Mouse (Mus musculus): Measurements from ENCODE around the gene Csrnp3. TPM values are rescaled to one million over a fixed set of nuclear protein-coding genes. Genes with fewer than 3 reads are reported as not detected.
"Not testable (repeated sequence)": the region's sequence is repeated elsewhere in the genome, so short reads cannot be mapped to it uniquely, and the experiment has no call there.

Csrnp3 gene
- 8.0 and 13.7 TPM in 2 replicates for polyA plus RNA-seq (2016; fragmentation: Nextera tagmentation; extraction: Ambion mirVana)

DNA sequence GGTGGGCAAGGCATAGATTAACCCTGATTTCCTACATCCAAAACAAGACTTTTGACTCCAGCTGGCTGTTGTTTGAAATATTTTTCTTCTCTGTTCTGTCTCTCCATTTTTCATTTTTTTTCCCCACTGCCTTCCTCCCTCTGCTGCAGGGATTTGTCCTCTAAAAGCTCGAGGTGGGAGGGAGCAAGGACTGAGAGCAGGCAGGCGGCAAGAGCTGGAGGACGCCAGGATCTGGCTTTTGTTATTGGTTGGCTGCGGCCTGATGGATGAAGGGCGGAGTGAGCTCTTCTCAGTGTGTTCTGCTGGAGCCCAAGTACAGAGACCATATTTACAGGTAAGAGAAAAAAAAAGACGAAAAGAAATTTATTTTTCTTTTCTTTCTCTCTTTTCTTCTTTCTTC lies at the start of gene Csrnp3:
TSS of gene Csrnp3 (plus strand) at position 217 of the 400 bp plus-strand sequence.
- Histone ChIP-seq H3K9me3 (replicated peaks) (no peaks in the 10 kb centered on the region), H3K4me3 (peak within 1 kb of the TSS; percentile 57), H3K4me1 (peaks cover 43% of the 10 kb centered on the region), H3K36me3 (peaks cover 9% of the 10 kb centered on the region; the same call in 1 of the 2 replicates), H3K27ac (replicated peaks) (peak within 1 kb of the TSS; percentile 82), H3K27me3 (ENCODE audit: low read depth, poor library complexity, severe bottlenecking) (peaks cover 10% of the 10 kb centered on the region; the same call in 1 of the 2 replicates)
- WGBS = 0% methylated on average over 6 of the region's 6 CpGs
- peak; percentile 65 for DNase-seq (ENCODE audit: low spot score)

- Histone ChIP-seq H3K9me3 (replicated peaks) (peaks cover 9% of the 10 kb centered on the region), H3K27ac (replicated peaks) (no peak overlapping the region), H3K4me3 (no peak overlapping the region), H3K27me3 (ENCODE audit: low read depth, poor library complexity, severe bottlenecking) (no peaks in the 10 kb centered on the region), H3K4me1 (no peaks in the 10 kb centered on the region), H3K36me3 (0 out of 2 replicates have a peak, but pooled peaks cover 3% of the 10 kb centered on the region)
- DNase-seq (ENCODE audit: low spot score) = no peak
- WGBS = 100% methylated on average over 1 of the region's 1 CpGs
Observed at GRCm38 (mm10) chr2:65801054-65801709, 44.4 kb upstream of the Csrnp3 start.

DNA sequence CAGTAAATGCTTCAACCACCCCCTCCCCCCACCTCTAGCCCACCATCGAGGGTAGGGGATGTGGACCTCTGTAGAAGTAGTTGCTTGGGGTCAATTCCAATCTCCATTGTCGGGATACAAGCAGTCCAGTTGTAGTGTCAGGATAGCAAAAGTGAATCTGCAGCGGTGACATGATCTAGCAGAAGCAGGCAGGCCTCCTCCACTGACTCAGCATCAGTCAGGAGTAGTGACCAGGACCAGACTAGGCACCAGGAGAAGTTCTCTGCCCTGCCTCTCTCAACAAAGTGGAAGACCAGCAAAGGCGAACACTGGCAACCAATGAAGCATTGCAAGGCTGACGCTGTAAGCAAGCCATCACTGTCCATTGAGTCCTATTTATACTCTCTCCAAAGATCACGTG lies 39.0 kb upstream of the Csrnp3 start:
- no peaks in the 10 kb centered on the region for H3K27me3 ChIP-seq (ENCODE audit: low read depth, poor library complexity, severe bottlenecking)
- H3K27ac ChIP-seq (replicated peaks) = no peak overlapping the region
- H3K9me3 ChIP-seq (replicated peaks) = no peaks in the 10 kb centered on the region
- 90% methylated on average over 6 of the region's 6 CpGs for WGBS
- no peaks in the 10 kb centered on the region for H3K4me1 ChIP-seq
- H3K36me3 ChIP-seq = no peaks in the 10 kb centered on the region
- DNase-seq (ENCODE audit: low spot score) = no peak
- H3K4me3 ChIP-seq = no peak overlapping the region

DNA sequence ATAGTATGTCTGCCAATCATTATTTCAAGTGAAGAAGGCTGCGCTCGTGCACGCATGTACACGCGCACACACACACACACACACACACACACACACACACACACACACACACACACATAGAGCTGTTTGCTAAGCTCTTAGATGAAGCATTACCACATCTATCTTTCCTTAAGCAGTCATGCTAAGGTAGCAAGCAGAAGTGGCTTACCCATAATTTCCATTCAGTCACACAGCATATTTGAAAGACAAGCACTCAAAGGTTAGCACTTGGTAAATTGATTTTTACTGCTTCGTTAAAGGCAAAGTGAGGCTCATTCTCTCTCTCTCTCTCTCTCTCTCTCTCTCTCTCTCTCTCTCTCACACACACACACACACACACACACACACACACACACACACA lies 34.4 kb upstream of the Csrnp3 start:
- 84% methylated on average over 6 of the region's 6 CpGs for WGBS
- H3K27ac ChIP-seq (replicated peaks); H3K4me3 ChIP-seq; H3K27me3 ChIP-seq (ENCODE audit: low read depth, poor library complexity, severe bottlenecking); DNase-seq (ENCODE audit: low spot score); H3K9me3 ChIP-seq (replicated peaks); H3K4me1 ChIP-seq; H3K36me3 ChIP-seq: not testable (repeated sequence)

DNA sequence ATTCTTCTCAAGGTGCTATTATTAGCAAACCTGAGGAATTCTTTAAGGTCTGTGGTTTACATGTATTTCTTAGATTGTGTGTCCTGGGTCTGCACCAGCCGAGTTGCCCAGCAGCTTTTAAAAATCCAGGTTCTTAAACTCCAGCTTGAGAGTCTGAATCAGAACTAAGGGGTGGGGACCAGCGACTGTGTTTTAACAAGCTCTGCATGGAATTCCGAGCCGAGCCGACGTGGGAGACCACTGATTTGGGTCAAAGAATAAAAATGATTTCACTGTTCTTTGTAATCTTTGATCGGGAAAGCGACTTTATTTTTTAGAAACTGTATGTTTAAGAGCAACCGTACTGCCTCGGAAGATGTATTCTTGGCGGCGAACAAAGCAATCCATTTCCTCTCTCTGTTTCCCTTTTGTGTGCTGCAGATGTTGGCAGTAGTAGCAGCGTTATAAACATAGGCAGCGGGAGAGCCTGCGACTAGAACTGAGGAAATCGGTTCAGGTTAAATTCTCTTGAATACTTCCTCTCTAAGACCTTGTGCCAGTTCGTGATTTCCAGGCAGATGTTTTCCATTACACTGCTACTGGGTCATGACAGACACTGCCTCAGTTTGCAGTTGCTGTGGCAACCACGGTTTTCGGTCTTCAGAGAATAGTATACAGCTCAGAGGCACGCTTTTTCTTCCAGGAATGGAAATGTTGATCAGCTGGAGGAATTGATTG lies 27.3 kb upstream of the Csrnp3 start:
- peak; percentile 37 for DNase-seq (ENCODE audit: low spot score)
- Histone ChIP-seq H3K36me3 (no peaks in the 10 kb centered on the region), H3K4me1 (0 out of 2 replicates have a peak, but pooled peaks cover 3% of the 10 kb centered on the region), H3K4me3 (peak overlapping the region; percentile 4; the same call in 1 of the 2 replicates), H3K9me3 (replicated peaks) (no peaks in the 10 kb centered on the region), H3K27me3 (ENCODE audit: low read depth, poor library complexity, severe bottlenecking) (no peaks in the 10 kb centered on the region), H3K27ac (replicated peaks) (no peak overlapping the region)
- WGBS = 65% methylated on average over 20 of the region's 20 CpGs

DNA sequence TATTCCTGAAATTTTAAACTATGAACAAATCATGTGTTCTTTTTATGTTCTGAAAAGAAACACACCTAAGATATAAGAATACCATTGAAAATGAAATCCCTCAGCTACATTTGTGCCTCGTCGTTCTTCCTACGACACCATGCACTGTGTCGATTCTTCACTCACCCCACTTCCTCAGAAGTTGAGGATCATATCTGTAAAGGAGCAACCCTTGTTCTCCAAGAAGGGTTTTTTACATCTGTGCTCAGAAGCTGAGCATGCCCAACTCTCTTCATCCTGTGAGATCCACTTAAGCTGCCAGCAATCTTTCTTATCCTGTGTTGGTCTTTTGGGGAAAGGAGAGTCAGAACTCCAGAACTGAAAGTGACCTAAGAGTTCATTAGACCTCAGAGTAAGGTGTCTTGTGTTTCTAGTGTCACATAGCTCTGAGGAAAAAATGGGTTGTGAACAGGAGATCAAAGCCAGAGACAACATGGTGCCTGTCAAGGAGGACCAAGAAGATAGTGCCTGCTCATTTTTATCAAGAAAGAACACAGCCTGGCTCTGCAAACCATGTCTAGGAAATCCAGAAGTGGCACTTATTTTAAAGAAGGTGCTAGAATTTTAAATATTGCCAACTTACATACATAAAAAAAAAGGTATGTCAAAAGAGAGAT lies 25.3 kb upstream of the Csrnp3 start:
- no peaks in the 10 kb centered on the region for H3K36me3 ChIP-seq
- 0 out of 2 replicates have a peak, but pooled peaks cover 3% of the 10 kb centered on the region for H3K4me1 ChIP-seq
- no peak overlapping the region for H3K27ac ChIP-seq (replicated peaks)
- H3K4me3 ChIP-seq = no peak overlapping the region
- no peaks in the 10 kb centered on the region for H3K27me3 ChIP-seq (ENCODE audit: low read depth, poor library complexity, severe bottlenecking)
- WGBS = 94% methylated on average over 4 of the region's 4 CpGs
- H3K9me3 ChIP-seq (replicated peaks) = no peaks in the 10 kb centered on the region
- DNase-seq (ENCODE audit: low spot score) = no peak

DNA sequence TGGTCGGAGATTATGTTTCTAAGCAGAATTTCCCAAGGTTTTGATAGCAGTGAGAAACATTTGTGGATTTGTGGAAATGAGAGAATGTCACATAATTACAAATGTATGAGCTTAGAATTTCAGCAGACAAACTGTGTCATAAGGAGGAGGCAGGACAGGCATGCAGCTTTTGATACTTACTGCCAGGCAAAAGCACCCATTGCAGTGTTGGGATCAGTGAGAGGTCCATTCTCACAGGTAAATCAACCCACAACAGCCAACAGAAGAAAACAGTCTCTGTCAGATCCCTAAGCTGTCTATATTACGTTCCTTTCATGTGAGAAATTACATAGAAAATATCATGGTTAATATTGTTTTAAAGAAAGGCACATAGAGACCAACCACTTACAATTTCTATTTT lies 19.3 kb upstream of the Csrnp3 start:
- Histone ChIP-seq H3K27me3 (ENCODE audit: low read depth, poor library complexity, severe bottlenecking) (no peaks in the 10 kb centered on the region), H3K4me3 (no peak overlapping the region), H3K4me1 (no peaks in the 10 kb centered on the region), H3K9me3 (replicated peaks) (no peaks in the 10 kb centered on the region), H3K36me3 (no peaks in the 10 kb centered on the region), H3K27ac (replicated peaks) (no peak overlapping the region)
- DNase-seq (ENCODE audit: low spot score) = no peak
- 92% methylated on average over 2 of the region's 2 CpGs for WGBS

DNA sequence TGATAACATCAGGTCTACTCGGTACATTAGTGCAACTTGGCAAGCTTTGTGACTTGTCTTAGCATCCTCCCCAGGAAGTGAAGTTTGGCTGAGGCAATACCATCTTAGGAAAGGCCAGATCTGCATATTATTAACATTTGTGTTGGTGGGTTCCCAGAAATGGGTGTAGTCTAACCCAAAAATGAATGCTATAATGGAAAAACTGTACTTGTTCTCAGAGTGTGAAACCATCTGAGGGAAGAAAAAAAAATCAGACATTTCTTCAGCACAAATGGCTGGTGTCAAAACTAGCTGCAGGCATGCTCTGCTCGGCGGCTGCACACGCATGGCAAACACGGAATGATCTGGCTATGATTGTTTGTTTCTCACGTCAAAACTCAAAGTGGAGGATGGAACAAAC lies 18.8 kb upstream of the Csrnp3 start:
- DNase-seq (ENCODE audit: low spot score) = no peak
- no peaks in the 10 kb centered on the region for H3K27me3 ChIP-seq (ENCODE audit: low read depth, poor library complexity, severe bottlenecking)
- no peaks in the 10 kb centered on the region for H3K4me1 ChIP-seq
- WGBS = 91% methylated on average over 6 of the region's 6 CpGs
- H3K4me3 ChIP-seq = no peak overlapping the region
- H3K36me3 ChIP-seq = no peaks in the 10 kb centered on the region
- no peaks in the 10 kb centered on the region for H3K9me3 ChIP-seq (replicated peaks)
- H3K27ac ChIP-seq (replicated peaks) = no peak overlapping the region

DNA sequence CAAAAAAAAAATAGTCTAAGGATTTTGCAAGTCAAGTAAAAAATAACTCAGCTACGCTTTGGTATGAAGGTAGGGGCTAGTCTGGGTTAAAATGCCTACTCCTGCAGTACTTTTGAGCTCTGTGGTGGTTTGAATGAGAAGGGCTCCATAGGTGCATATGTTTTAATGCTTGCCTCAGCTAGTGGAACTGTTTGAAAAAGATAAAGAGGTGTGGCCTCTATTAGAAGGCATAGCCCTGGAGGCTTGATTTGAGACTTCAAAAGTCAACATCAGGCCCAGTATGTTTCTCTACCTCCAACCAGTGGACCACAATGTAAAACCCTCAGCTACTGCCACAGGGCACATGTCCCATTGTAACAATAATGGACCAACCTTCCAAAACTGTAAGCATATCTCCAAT lies 16.9 kb upstream of the Csrnp3 start:
- Histone ChIP-seq H3K27ac (replicated peaks) (no peak overlapping the region), H3K36me3 (no peaks in the 10 kb centered on the region), H3K9me3 (replicated peaks) (no peaks in the 10 kb centered on the region), H3K4me3 (no peak overlapping the region), H3K27me3 (ENCODE audit: low read depth, poor library complexity, severe bottlenecking) (no peaks in the 10 kb centered on the region), H3K4me1 (no peaks in the 10 kb centered on the region)
- WGBS = 90% methylated on average over 1 of the region's 1 CpGs
- no peak for DNase-seq (ENCODE audit: low spot score)

- no peaks in the 10 kb centered on the region for H3K4me1 ChIP-seq
- DNase-seq (ENCODE audit: low spot score) = no peak
- H3K27me3 ChIP-seq (ENCODE audit: low read depth, poor library complexity, severe bottlenecking) = no peaks in the 10 kb centered on the region
- H3K36me3 ChIP-seq = no peaks in the 10 kb centered on the region
- 92% methylated on average over 11 of the region's 11 CpGs for WGBS
- no peak overlapping the region for H3K27ac ChIP-seq (replicated peaks)
- H3K9me3 ChIP-seq (replicated peaks) = no peaks in the 10 kb centered on the region
- H3K4me3 ChIP-seq = no peak overlapping the region
Observed at GRCm38 (mm10) chr2:65832738-65833395, 12.7 kb upstream of the Csrnp3 start.

DNA sequence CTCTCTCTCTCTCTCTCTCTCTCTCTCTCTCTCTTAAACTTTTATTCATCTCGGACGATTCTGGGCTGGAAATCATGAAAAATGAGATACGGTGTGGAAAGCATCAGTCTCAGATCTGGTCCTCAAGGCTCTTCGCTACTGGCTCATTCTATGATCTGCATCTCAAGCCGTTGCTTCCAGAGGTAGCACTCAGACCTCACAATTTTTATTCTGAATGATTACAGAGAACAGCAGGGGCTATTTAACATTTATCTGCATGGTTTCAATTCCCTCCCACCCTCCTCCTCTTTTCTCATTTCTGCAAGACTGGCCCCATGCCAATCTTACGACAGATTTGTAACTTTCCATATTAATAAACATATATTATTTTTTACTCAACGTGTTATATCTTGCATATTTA lies 12.1 kb upstream of the Csrnp3 start:
- DNase-seq (ENCODE audit: low spot score) = no peak
- Histone ChIP-seq H3K4me1 (no peaks in the 10 kb centered on the region), H3K27ac (replicated peaks) (no peak overlapping the region), H3K36me3 (no peaks in the 10 kb centered on the region), H3K27me3 (ENCODE audit: low read depth, poor library complexity, severe bottlenecking) (no peaks in the 10 kb centered on the region), H3K4me3 (no peak overlapping the region), H3K9me3 (replicated peaks) (no peaks in the 10 kb centered on the region)
- 86% methylated on average over 7 of the region's 7 CpGs for WGBS

DNA sequence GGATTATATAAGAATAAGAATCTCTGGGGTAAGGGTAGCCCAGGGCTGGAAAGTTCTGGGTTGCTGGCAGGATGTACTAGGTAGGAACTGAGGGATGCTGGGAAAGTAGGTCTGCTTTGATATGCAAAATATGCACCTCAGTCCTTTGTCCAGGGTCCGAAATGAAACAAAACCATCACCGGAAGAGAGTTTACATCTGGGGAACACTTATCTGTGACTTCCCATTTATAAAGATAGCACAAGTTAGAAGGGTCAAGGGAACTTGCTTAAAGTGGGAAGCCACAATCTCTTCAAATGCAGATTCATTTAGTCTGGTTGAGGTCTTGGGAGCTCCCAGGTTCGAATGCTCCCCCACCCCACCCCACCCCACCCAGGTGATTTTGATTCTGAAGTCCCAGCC lies 4.0 kb upstream of the Csrnp3 start:
- Histone ChIP-seq H3K27me3 (ENCODE audit: low read depth, poor library complexity, severe bottlenecking) (peaks cover 10% of the 10 kb centered on the region; the same call in 1 of the 2 replicates), H3K36me3 (no peaks in the 10 kb centered on the region), H3K4me3 (no peak overlapping the region), H3K27ac (replicated peaks) (no peak overlapping the region), H3K9me3 (replicated peaks) (no peaks in the 10 kb centered on the region), H3K4me1 (peaks cover 20% of the 10 kb centered on the region)
- no peak for DNase-seq (ENCODE audit: low spot score)
- WGBS = 79% methylated on average over 3 of the region's 3 CpGs

All from midbrain, embryonic 10.5 days (tissue).